Mouse (Mus musculus): ENCODE data around the gene Gm10447.

GRCm38 (mm10) chr11:53453031-53453430, 3.9 kb downstream of the Gm10447 start:
- TF ChIP-seq MAX (IDR thresholded peaks at IDR 0.05) (no peak), CTCF (IDR thresholded peaks at IDR 0.05; ENCODE audit: control insufficient read depth, insufficient read depth, insufficient read length) (no peak), MYOD1 (IDR thresholded peaks at IDR 0.05; ENCODE audit: control insufficient read depth, insufficient read length, low read depth) (no peak), MYOG (IDR thresholded peaks at IDR 0.05; ENCODE audit: control insufficient read depth, extremely low read depth, insufficient read length) (no peak), USF1 (IDR thresholded peaks at IDR 0.05; ENCODE audit: low read depth) (no peak)
